Comparison of ENCODE assay signal across 8 mouse cellular contexts in the genomic region with DNA sequence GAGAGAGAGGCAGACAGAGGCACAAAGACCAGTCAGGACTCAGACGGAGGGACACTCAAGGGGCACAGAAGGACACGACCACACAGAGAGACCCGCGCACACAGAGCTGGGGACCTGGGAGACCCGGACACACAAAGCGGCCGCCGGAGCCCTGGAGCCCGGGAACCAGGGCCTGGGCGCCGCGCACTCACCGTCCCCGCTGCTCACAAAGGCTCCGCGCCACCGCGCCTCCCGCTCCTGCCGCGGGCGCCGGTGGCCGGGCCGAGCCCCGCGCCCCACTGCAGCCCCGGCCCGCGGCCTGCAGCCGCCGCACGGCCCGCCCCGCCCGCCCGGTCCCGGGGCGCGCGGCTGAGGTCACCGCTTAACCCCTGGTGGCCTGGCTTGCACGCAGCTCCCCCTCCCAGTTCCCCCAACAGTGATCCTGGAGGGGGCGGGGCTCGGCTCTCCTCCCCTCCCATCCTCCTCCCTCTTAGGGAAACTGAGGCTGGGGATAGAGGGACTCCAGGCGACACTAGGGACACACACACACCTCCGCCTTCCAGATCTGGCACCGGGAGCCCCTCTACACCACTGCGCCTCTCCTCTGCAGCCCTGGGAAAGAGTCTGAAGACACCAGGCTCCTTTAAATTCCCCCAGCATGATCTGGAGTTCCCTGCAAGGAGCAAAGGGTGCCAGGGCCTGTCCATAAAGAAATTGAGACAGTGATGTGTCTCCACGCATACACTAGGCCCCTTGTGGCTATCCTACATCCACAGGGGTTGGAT. TPM values are rescaled to one million over a fixed set of nuclear protein-coding genes. Genes with fewer than 3 reads are reported as not detected.
DNase-seq lines count a peak whose midpoint lies in the region; ATAC-seq and TF ChIP-seq lines count a peak whose summit lies in the region.

No protein-coding gene starts in this region.

- WGBS in lung, embryonic 15.5 days = under 1% methylated on average over 43 of the region's 50 CpGs
- under 1% methylated on average over 38 of the region's 50 CpGs for WGBS in forebrain, embryonic 14.5 days
- under 1% methylated on average over 35 of the region's 50 CpGs for WGBS in hindbrain, embryonic 14.5 days
- WGBS in liver, postnatal 0 days (ENCODE audit: insufficient replicate concordance) = 4% methylated on average over 31 of the region's 50 CpGs

- TF ChIP-seq CTCF in liver, postnatal 0 days (IDR thresholded peaks at IDR 0.05; ENCODE audit: low read depth) = no peak

- TF ChIP-seq EP300 in liver, postnatal 0 days (IDR thresholded peaks at IDR 0.05; ENCODE audit: low read depth) = no peak

- H3K4me3 ChIP-seq in lung, embryonic 15.5 days = peak overlapping the region; percentile 79
- peak overlapping the region; percentile 63 for H3K4me3 ChIP-seq in forebrain, embryonic 14.5 days (ENCODE audit: low read depth, low read length)
- peak overlapping the region; percentile 67 for H3K4me3 ChIP-seq in hindbrain, embryonic 14.5 days (replicated peaks; ENCODE audit: low read length)
- H3K4me3 ChIP-seq in liver, postnatal 0 days (ENCODE audit: low read depth, low read length) = peak overlapping the region; percentile 48

- no peaks in the 10 kb centered on the region for H3K36me3 ChIP-seq in lung, embryonic 15.5 days
- H3K36me3 ChIP-seq in forebrain, embryonic 14.5 days (ENCODE audit: control insufficient read depth, insufficient read depth, low read length) = peaks cover 11% of the 10 kb centered on the region
- no peaks in the 10 kb centered on the region for H3K36me3 ChIP-seq in hindbrain, embryonic 14.5 days (replicated peaks; ENCODE audit: control insufficient read depth, insufficient read depth)
- no peaks in the 10 kb centered on the region for H3K36me3 ChIP-seq in liver, postnatal 0 days (replicated peaks; ENCODE audit: insufficient read depth, low read length)

- peaks cover 29% of the 10 kb centered on the region for H3K4me1 ChIP-seq in lung, embryonic 15.5 days
- H3K4me1 ChIP-seq in forebrain, embryonic 14.5 days (ENCODE audit: control insufficient read depth, insufficient read depth, low read length) = peaks cover 26% of the 10 kb centered on the region
- peaks cover 44% of the 10 kb centered on the region for H3K4me1 ChIP-seq in hindbrain, embryonic 14.5 days (replicated peaks; ENCODE audit: control insufficient read depth, insufficient read depth, low read length)
- 0 out of 2 replicates have a peak, but pooled peaks cover 6% of the 10 kb centered on the region for H3K4me1 ChIP-seq in liver, postnatal 0 days (ENCODE audit: insufficient read depth)

- H3K9ac ChIP-seq in lung, embryonic 15.5 days = peak overlapping the region; percentile 88
- H3K9ac ChIP-seq in forebrain, embryonic 14.5 days (ENCODE audit: low read length) = peak overlapping the region; percentile 96
- peak overlapping the region; percentile 94 for H3K9ac ChIP-seq in hindbrain, embryonic 14.5 days
- peak overlapping the region; percentile 73 for H3K9ac ChIP-seq in liver, postnatal 0 days (replicated peaks)

- ATAC-seq in lung, embryonic 15.5 days (ENCODE audit: borderline replicate concordance, extremely low read depth, low FRiP score, low TSS enrichment) = peak; percentile 72
- peak; percentile 42 for ATAC-seq in cerebellum, adult (ENCODE audit: insufficient number of reproducible peaks, low FRiP score, low TSS enrichment)
- peak; percentile 64 for ATAC-seq in forebrain, embryonic 14.5 days
- peak; percentile 73 for ATAC-seq in hindbrain, embryonic 14.5 days (ENCODE audit: low FRiP score)
- peak; percentile 58; the same call in 1 of the 2 replicates for ATAC-seq in liver, postnatal 0 days

- H3K27me3 ChIP-seq in lung, embryonic 15.5 days = no peaks in the 10 kb centered on the region
- H3K27me3 ChIP-seq in forebrain, embryonic 14.5 days (replicated peaks; ENCODE audit: control insufficient read depth, insufficient read depth, low read length) = no peaks in the 10 kb centered on the region
- no peaks in the 10 kb centered on the region for H3K27me3 ChIP-seq in hindbrain, embryonic 14.5 days (ENCODE audit: control insufficient read depth, insufficient read depth, low read length)
- H3K27me3 ChIP-seq in liver, postnatal 0 days (ENCODE audit: insufficient read depth, low read length) = peaks cover 18% of the 10 kb centered on the region; the same call in 1 of the 2 replicates

- H3K4me2 ChIP-seq in lung, embryonic 15.5 days = peak overlapping the region; percentile 80
- peak overlapping the region; percentile 75 for H3K4me2 ChIP-seq in forebrain, embryonic 14.5 days (ENCODE audit: low read length)
- peak overlapping the region; percentile 68 for H3K4me2 ChIP-seq in hindbrain, embryonic 14.5 days (replicated peaks)
- H3K4me2 ChIP-seq in liver, postnatal 0 days (ENCODE audit: low read depth, low read length) = peak overlapping the region; percentile 68

- no peaks in the 10 kb centered on the region for H3K9me3 ChIP-seq in lung, embryonic 15.5 days
- H3K9me3 ChIP-seq in forebrain, embryonic 14.5 days (replicated peaks; ENCODE audit: control insufficient read depth, low read length) = no peaks in the 10 kb centered on the region
- H3K9me3 ChIP-seq in hindbrain, embryonic 14.5 days (ENCODE audit: control insufficient read depth, low read length) = no peaks in the 10 kb centered on the region
- H3K9me3 ChIP-seq in liver, postnatal 0 days (ENCODE audit: low read length) = no peaks in the 10 kb centered on the region

- DNase-seq in lung, postnatal 36 days = no peak
- peak; percentile 61 for DNase-seq in forebrain, embryonic 14.5 days (ENCODE audit: low spot score)
- DNase-seq in hindbrain, embryonic 14.5 days (ENCODE audit: low spot score) = peak; percentile 51
- DNase-seq in liver, postnatal 0 days = no peak
- DNase-seq in right cerebral cortex, postnatal 25 days = peak; percentile 57
- DNase-seq in spleen, adult 12 weeks (ENCODE audit: low spot score) = no peak

- H3K27ac ChIP-seq in lung, embryonic 15.5 days = peak overlapping the region; percentile 87
- peak overlapping the region; percentile 96 for H3K27ac ChIP-seq in forebrain, embryonic 14.5 days (ENCODE audit: low read depth, low read length)
- peak overlapping the region; percentile 98 for H3K27ac ChIP-seq in hindbrain, embryonic 14.5 days
- no peak overlapping the region for H3K27ac ChIP-seq in liver, postnatal 0 days (ENCODE audit: low read depth)

RNA-seq across cellular contexts. Expression of a gene that starts 17.2 kb away (rescaled TPM):
- polyA plus RNA-seq in lung, embryonic 15.5 days (2015; fragmentation: Nextera tagmentation; extraction: Ambion mirVana) = 14.8 and 16.6 TPM in 2 replicates
- polyA plus RNA-seq in forebrain, embryonic 14.5 days (2014; fragmentation: Nextera tagmentation; extraction: Ambion mirVana) = 15.0 and 17.7 TPM in 2 replicates
- 19.6 and 21.9 TPM in 2 replicates for polyA plus RNA-seq in hindbrain, embryonic 14.5 days (2014; fragmentation: Nextera tagmentation; extraction: Ambion mirVana)
- polyA plus RNA-seq in liver, postnatal 0 days (2015; fragmentation: Nextera tagmentation; extraction: Ambion mirVana) = 6.3 and 7.6 TPM in 2 replicates

RNA-seq across cellular contexts. Expression of a gene that starts 51.7 kb away (rescaled TPM):
- polyA plus RNA-seq in lung, embryonic 15.5 days (2015; fragmentation: Nextera tagmentation; extraction: Ambion mirVana) = 58.0 and 58.8 TPM in 2 replicates
- polyA plus RNA-seq in forebrain, embryonic 14.5 days (2014; fragmentation: Nextera tagmentation; extraction: Ambion mirVana) = 23.1 and 32.8 TPM in 2 replicates
- polyA plus RNA-seq in hindbrain, embryonic 14.5 days (2014; fragmentation: Nextera tagmentation; extraction: Ambion mirVana) = 13.3 and 13.8 TPM in 2 replicates
- polyA plus RNA-seq in liver, postnatal 0 days (2015; fragmentation: Nextera tagmentation; extraction: Ambion mirVana) = 15.1 TPM in 2 replicates

Comparison
In these comparisons a context has a peak if more than half of its experiments do, and no peak if none do; other contexts are left out.
1. DNase-seq: peak in forebrain, embryonic 14.5 days (single experiment), hindbrain, embryonic 14.5 days (single experiment) and right cerebral cortex, postnatal 25 days (single experiment); none in lung, postnatal 36 days (single experiment), liver, postnatal 0 days (single experiment) and spleen, adult 12 weeks (single experiment).
2. Peak in every context shown above with its lines, with median percentiles within 50 percentile points of each other: ATAC-seq, H3K4me2 ChIP-seq, H3K4me3 ChIP-seq and H3K9ac ChIP-seq.